Mouse (Mus musculus) MEL (cell line): Measurements from ENCODE around the gene Cdh4.

ENCODE experiments used
- CTCF ChIP-seq, 3 experiments: IDR thresholded peaks in 2 of 3; conservative IDR thresholded peaks in 1 of 3; 2 replicates each; pipeline ENCODE4 v1.5.1; 2011 to 2012; ENCODE audit warnings: low read length in 3 of 3, low read depth in 2 of 3, mild to moderate bottlenecking in 2 of 3, improper control_type of control experiment in 1 of 3, inconsistent platforms in 1 of 3, mixed read lengths in 1 of 3, moderate library complexity in 1 of 3; ENCODE audit not compliant: control insufficient read depth in 1 of 3, insufficient read depth in 1 of 3, poor library complexity in 1 of 3, severe bottlenecking in 1 of 3
- E2F4 ChIP-seq: IDR thresholded peaks from 2 replicates; pipeline ENCODE4 v1.6.1; 2011; ENCODE audit warnings: low read depth, low read length, improper control_type of control experiment, borderline replicate concordance
- GABPA ChIP-seq: IDR thresholded peaks from 2 replicates; pipeline ENCODE4 v1.6.1; 2012; ENCODE audit warnings: low read depth, mild to moderate bottlenecking, inconsistent platforms, low read length, improper control_type of control experiment, moderate library complexity
- GATA1 ChIP-seq: IDR thresholded peaks from 2 replicates; pipeline ENCODE4 v1.6.1; 2011; ENCODE audit warnings: low read depth, low read length, improper control_type of control experiment
- HCFC1 ChIP-seq: IDR thresholded peaks from 2 replicates; pipeline ENCODE4 v1.6.1; 2012; ENCODE audit warnings: low read depth, mild to moderate bottlenecking, inconsistent platforms, low read length, improper control_type of control experiment, moderate library complexity
- KAT2A ChIP-seq: conservative IDR thresholded peaks from 2 replicates; pipeline ENCODE4 v1.6.1; 2012; ENCODE audit warnings: low read depth, low read length, improper control_type of control experiment, inconsistent platforms
- MAZ ChIP-seq: IDR thresholded peaks from 2 replicates; pipeline ENCODE4 v1.6.1; 2012; ENCODE audit warnings: low read depth, mild to moderate bottlenecking, inconsistent platforms, low read length, improper control_type of control experiment
- MXI1 ChIP-seq: IDR thresholded peaks from 2 replicates; pipeline ENCODE4 v1.6.1; 2011; ENCODE audit warnings: mild to moderate bottlenecking, low read depth, low read length, improper control_type of control experiment
- POLR2A ChIP-seq, 2 experiments: IDR thresholded peaks; 2 replicates each; pipeline ENCODE4 v1.6.1; 2011 to 2012; ENCODE audit warnings: low read length in 2 of 2, mild to moderate bottlenecking in 2 of 2, control low read depth in 1 of 2, improper control_type of control experiment in 1 of 2, low read depth in 1 of 2, moderate library complexity in 1 of 2; ENCODE audit not compliant: control insufficient read depth in 1 of 2, insufficient read depth in 1 of 2, poor library complexity in 1 of 2
- RAD21 ChIP-seq: IDR thresholded peaks from 2 replicates; pipeline ENCODE4 v1.6.1; 2011; ENCODE audit warnings: mild to moderate bottlenecking, low read depth, low read length, improper control_type of control experiment
- RCOR1 ChIP-seq: IDR thresholded peaks from 2 replicates; pipeline ENCODE4 v1.6.1; 2012; ENCODE audit warnings: low read depth, mild to moderate bottlenecking, inconsistent platforms, low read length, improper control_type of control experiment
- TAL1 ChIP-seq: IDR thresholded peaks from 2 replicates; pipeline ENCODE4 v1.6.1; 2012; ENCODE audit warnings: mild to moderate bottlenecking, inconsistent platforms, low read length, moderate library complexity, mixed read lengths
- TCF12 ChIP-seq: IDR thresholded peaks from 2 replicates; pipeline ENCODE4 v1.6.1; 2014; ENCODE audit warnings: low read depth, mild to moderate bottlenecking, inconsistent platforms, low read length, improper control_type of control experiment, moderate library complexity
- USF1 ChIP-seq: IDR thresholded peaks from 2 replicates; pipeline ENCODE4 v1.6.1; 2014; ENCODE audit warnings: low read depth, mild to moderate bottlenecking, inconsistent platforms, low read length, improper control_type of control experiment, moderate library complexity

DNA sequence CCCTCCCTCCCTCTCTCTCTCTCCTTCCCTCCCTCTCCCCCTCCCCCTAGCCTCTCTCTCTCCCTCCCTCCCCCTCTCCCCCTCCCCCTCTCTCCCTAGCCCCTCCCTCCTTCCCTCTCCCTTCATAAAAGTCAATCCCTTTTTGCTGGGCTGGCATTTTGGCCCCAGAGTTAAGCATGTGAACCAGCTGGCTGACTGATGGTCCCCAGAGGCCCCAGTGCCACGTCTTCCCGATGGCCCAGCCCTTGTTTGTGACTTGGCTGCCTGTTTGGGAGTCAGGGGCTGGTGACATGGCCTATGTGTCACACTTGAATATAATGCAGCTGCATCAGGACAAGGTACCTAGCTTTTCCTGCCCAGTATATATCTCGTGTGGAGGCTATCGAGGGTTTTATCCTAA is 96.3 kb downstream of the Cdh4 start:
- no peak for TF ChIP-seq TCF12
- TF ChIP-seq RAD21, result no peak
- no peak for TF ChIP-seq TAL1
- no peak for TF ChIP-seq E2F4
- no peak for TF ChIP-seq CTCF (IDR thresholded peaks at IDR 0.05 in 2 of 3, conservative IDR thresholded peaks at IDR 0.05 in 1 of 3; ENCODE audit: control insufficient read depth in 1 of 3, insufficient read depth in 1 of 3, low read depth in 2 of 3, low read length in 3 of 3, poor library complexity in 1 of 3, severe bottlenecking in 1 of 3)
- no peak for TF ChIP-seq USF1
- no peak for TF ChIP-seq GATA1
- no peak for TF ChIP-seq POLR2A (IDR thresholded peaks at IDR 0.05; ENCODE audit: control insufficient read depth in 1 of 2, insufficient read depth in 1 of 2, low read depth in 1 of 2, low read length in 2 of 2, poor library complexity in 1 of 2)
- no peak for TF ChIP-seq RCOR1
- TF ChIP-seq MXI1, result no peak
- no peak for TF ChIP-seq KAT2A
- TF ChIP-seq MAZ, result no peak
- no peak for TF ChIP-seq HCFC1
- TF ChIP-seq GABPA, result no peak
